Mouse (Mus musculus): ENCODE data around the gene Lrrc74a. TPM values are rescaled to one million over a fixed set of nuclear protein-coding genes. Genes with fewer than 3 reads are reported as not detected.

The Lrrc74a gene
- polyA plus RNA-seq, 2 experiments from 2014 or later, result not detected

GRCm38 (mm10) chr12:86786149-86787019 lies 52.2 kb downstream of the Lrrc74a start:
- ATAC-seq, result no peak

GRCm38 (mm10) chr12:86787020-86787553 lies 52.9 kb downstream of the Lrrc74a start:
- no peak for ATAC-seq

- no peak for ATAC-seq
Measured at GRCm38 (mm10) chr12:86790100-86790848, 56.1 kb downstream of the Lrrc74a start.

GRCm38 (mm10) chr12:86790849-86791127 lies 56.6 kb downstream of the Lrrc74a start:
- ATAC-seq, result no peak

GRCm38 (mm10) chr12:86791987-86792386 lies 57.8 kb downstream of the Lrrc74a start:
- ATAC-seq, result no peak

- no peak for ATAC-seq
Measured at GRCm38 (mm10) chr12:86793830-86794229, 59.7 kb downstream of the Lrrc74a start.

- ATAC-seq, result no peak
Measured at GRCm38 (mm10) chr12:86794331-86794730, 60.2 kb downstream of the Lrrc74a start.

GRCm38 (mm10) chr12:86795076-86795837 lies 61.1 kb downstream of the Lrrc74a start:
- ATAC-seq, result peak; percentile 45

- ATAC-seq, result peak; percentile 76
Measured at GRCm38 (mm10) chr12:86795838-86796232, 61.7 kb downstream of the Lrrc74a start.

- ATAC-seq, result no peak
Measured at GRCm38 (mm10) chr12:86796351-86796750, 62.2 kb downstream of the Lrrc74a start.

- no peak for ATAC-seq
Measured at GRCm38 (mm10) chr12:86797771-86798170, 63.6 kb downstream of the Lrrc74a start.

- ATAC-seq, result no peak
Measured at GRCm38 (mm10) chr12:86798773-86799540, 64.8 kb downstream of the Lrrc74a start.

- ATAC-seq, result no peak
Measured at GRCm38 (mm10) chr12:86799786-86800185, 65.6 kb downstream of the Lrrc74a start.

- ATAC-seq, result no peak
Measured at GRCm38 (mm10) chr12:86800336-86800735, 66.2 kb downstream of the Lrrc74a start.

GRCm38 (mm10) chr12:86800765-86801147 lies 66.6 kb downstream of the Lrrc74a start:
- peak; percentile 55 for ATAC-seq

GRCm38 (mm10) chr12:86801148-86802004 lies 67.2 kb downstream of the Lrrc74a start:
- ATAC-seq, result peak; percentile 80

GRCm38 (mm10) chr12:86802005-86802671 lies 68.0 kb downstream of the Lrrc74a start:
- peak; percentile 40 for ATAC-seq

- ATAC-seq, result no peak
Measured at GRCm38 (mm10) chr12:86802899-86803298, 68.7 kb downstream of the Lrrc74a start.

- no peak for ATAC-seq
Measured at GRCm38 (mm10) chr12:86803651-86804307, 69.6 kb downstream of the Lrrc74a start.

- ATAC-seq, result no peak
Measured at GRCm38 (mm10) chr12:86804308-86804700, 70.1 kb downstream of the Lrrc74a start.

Measured in activated CD4-positive, CD25-positive, alpha-beta regulatory T cell, adult 4 months (primary cell).